Mouse (Mus musculus) brain, embryonic 14.5 days (tissue): ENCODE results near the gene Gdap1l1.

Experiments used
- CTCF ChIP-seq: fragments of 200-500 bp; IDR thresholded peaks from 2 replicates; pipeline ENCODE4 v1.5.1; 2012; ENCODE audit warnings: inconsistent platforms, mild to moderate bottlenecking, moderate library complexity, borderline replicate concordance; ENCODE audit not compliant: insufficient read depth, insufficient read length; ENCODE audit errors: extremely low read depth
- POLR2A ChIP-seq: fragments of 200-500 bp; IDR thresholded peaks from 2 replicates; pipeline ENCODE4 v1.6.1; 2012; ENCODE audit warnings: mild to moderate bottlenecking, inconsistent platforms, borderline replicate concordance; ENCODE audit not compliant: poor library complexity, insufficient read depth, insufficient read length, severe bottlenecking; ENCODE audit errors: extremely low read depth

DNA sequence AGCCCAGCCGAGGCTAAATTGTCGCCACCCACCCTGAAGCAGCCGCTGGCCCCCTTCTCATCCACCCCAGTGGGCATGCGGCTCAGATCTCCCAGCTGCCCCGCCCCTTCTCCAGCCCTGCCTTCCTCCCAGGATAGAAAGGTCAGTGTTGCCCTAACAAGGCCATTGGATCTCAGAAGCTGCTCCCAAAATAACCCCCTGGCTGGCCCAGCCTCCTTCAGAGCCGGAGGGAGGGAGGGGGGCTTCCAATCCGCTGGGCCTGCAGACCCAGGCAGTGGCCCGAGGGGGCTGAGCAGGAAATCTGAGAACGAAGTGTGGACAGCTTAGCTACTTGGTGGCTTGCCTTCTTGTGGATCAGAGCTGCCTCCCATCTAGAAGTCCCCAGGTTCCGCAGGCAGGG lies 40.4 kb upstream of the Gdap1l1 start, which contains the start of gene Jph2:
- TF ChIP-seq POLR2A (no peak), CTCF (no peak)
